Mouse (Mus musculus): ENCODE results near the gene Il4i1.

The Il4i1 gene

GRCm38 (mm10) chr7:44815721-44816469, at the start of gene Il4i1, which contains the start of gene Nup62:
Gene Il4i1 (plus strand): TSS chr7:44816387.
Gene Nup62 (plus strand): TSS chr7:44816088.
- DNase-seq (ENCODE audit: low spot score): peak; percentile 94

GRCm38 (mm10) chr7:44768129-44768528, 48.1 kb upstream of the Il4i1 start:
- no peak for DNase-seq (ENCODE audit: low spot score)

- no peak for DNase-seq (ENCODE audit: low spot score)
These were observed 46.1 kb upstream of the Il4i1 start for GRCm38 (mm10) chr7:44770046-44770578.

GRCm38 (mm10) chr7:44772591-44773204, 43.5 kb upstream of the Il4i1 start:
- DNase-seq (ENCODE audit: low spot score): no peak

- no peak for DNase-seq (ENCODE audit: low spot score)
These were observed 39.2 kb upstream of the Il4i1 start for GRCm38 (mm10) chr7:44776849-44777498.

- DNase-seq (ENCODE audit: low spot score): no peak
These were observed 36.1 kb upstream of the Il4i1 start for GRCm38 (mm10) chr7:44780101-44780500.

GRCm38 (mm10) chr7:44789531-44789930, 26.7 kb upstream of the Il4i1 start:
- no peak for DNase-seq (ENCODE audit: low spot score)

GRCm38 (mm10) chr7:44790066-44790465, 26.1 kb upstream of the Il4i1 start:
- no peak for DNase-seq (ENCODE audit: low spot score)

- no peak for DNase-seq (ENCODE audit: low spot score)
These were observed 23.4 kb upstream of the Il4i1 start for GRCm38 (mm10) chr7:44792781-44793180.

- no peak for DNase-seq (ENCODE audit: low spot score)
These were observed 7.3 kb upstream of the Il4i1 start for GRCm38 (mm10) chr7:44808927-44809326.

- no peak for DNase-seq (ENCODE audit: low spot score)
These were observed 6.7 kb upstream of the Il4i1 start for GRCm38 (mm10) chr7:44809466-44809865.

GRCm38 (mm10) chr7:44810365-44810764, 5.8 kb upstream of the Il4i1 start:
- no peak for DNase-seq (ENCODE audit: low spot score)

GRCm38 (mm10) chr7:44810819-44811557, 5.2 kb upstream of the Il4i1 start:
- no peak for DNase-seq (ENCODE audit: low spot score)

- no peak for DNase-seq (ENCODE audit: low spot score)
These were observed 3.4 kb upstream of the Il4i1 start for GRCm38 (mm10) chr7:44812651-44813325.

- no peak for DNase-seq (ENCODE audit: low spot score)
These were observed 2.2 kb upstream of the Il4i1 start for GRCm38 (mm10) chr7:44813985-44814384.

GRCm38 (mm10) chr7:44814423-44814822, 1.8 kb upstream of the Il4i1 start:
- no peak for DNase-seq (ENCODE audit: low spot score)

GRCm38 (mm10) chr7:44814952-44815553, 1.1 kb upstream of the Il4i1 start:
- no peak for DNase-seq (ENCODE audit: low spot score)

GRCm38 (mm10) chr7:44816470-44817021, 359 bp downstream of the Il4i1 start, which contains the start of gene Atf5:
Gene Atf5 (minus strand): TSS chr7:44816658.
- DNase-seq (ENCODE audit: low spot score): peak; percentile 71

GRCm38 (mm10) chr7:44817441-44817840, 1.3 kb downstream of the Il4i1 start:
- no peak for DNase-seq (ENCODE audit: low spot score)

- peak; percentile 51 for DNase-seq (ENCODE audit: low spot score)
These were observed 2.0 kb downstream of the Il4i1 start for GRCm38 (mm10) chr7:44818164-44818563.
